Mouse (Mus musculus) bone marrow, adult 2 months (tissue): ENCODE data around the gene Gtf2h1.

ENCODE experiments used
- CTCF ChIP-seq: fragments of 200-500 bp; IDR thresholded peaks from 2 replicates; pipeline ENCODE4 v1.5.1; 2011; ENCODE audit warnings: low read length, control low read depth; ENCODE audit not compliant: control insufficient read depth, insufficient read depth
- POLR2A ChIP-seq: fragments of 200-500 bp; IDR thresholded peaks from 2 replicates; pipeline ENCODE4 v1.6.1; 2011; ENCODE audit warnings: low read depth, mild to moderate bottlenecking, control low read depth, low read length, borderline replicate concordance; ENCODE audit not compliant: control insufficient read depth

DNA sequence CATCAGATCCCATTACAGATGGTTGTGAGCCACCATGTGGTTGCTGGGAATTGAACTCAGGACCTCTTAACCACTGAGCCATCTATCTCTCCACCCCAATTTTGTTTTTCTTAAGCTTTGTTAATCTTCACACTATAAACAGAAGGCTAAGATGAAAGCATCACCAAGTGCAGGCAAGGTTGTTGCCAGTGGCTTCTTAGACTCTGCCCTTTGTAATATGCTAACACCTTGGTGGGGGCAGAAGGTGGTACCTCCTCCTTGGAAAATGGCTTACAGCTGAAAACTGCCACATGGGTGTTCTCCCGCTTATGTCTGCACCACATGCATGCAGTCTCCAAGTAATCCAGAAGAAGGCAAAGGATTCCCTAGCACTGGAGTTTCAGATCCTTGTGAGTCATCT lies 56.8 kb downstream of the Gtf2h1 start:
- TF ChIP-seq CTCF (no peak), POLR2A (no peak)
